Mouse (Mus musculus): Measurements from ENCODE around the gene Mms22l. TPM values are rescaled to one million over a fixed set of nuclear protein-coding genes. Genes with fewer than 3 reads are reported as not detected.
"Not testable (repeated sequence)": the region's sequence is repeated elsewhere in the genome, so short reads cannot be mapped to it uniquely, and the experiment has no call there.

The Mms22l gene
- total and polyA plus RNA-seq, 3 experiments = 0.35 to 0.65 (median 0.45) TPM

DNA sequence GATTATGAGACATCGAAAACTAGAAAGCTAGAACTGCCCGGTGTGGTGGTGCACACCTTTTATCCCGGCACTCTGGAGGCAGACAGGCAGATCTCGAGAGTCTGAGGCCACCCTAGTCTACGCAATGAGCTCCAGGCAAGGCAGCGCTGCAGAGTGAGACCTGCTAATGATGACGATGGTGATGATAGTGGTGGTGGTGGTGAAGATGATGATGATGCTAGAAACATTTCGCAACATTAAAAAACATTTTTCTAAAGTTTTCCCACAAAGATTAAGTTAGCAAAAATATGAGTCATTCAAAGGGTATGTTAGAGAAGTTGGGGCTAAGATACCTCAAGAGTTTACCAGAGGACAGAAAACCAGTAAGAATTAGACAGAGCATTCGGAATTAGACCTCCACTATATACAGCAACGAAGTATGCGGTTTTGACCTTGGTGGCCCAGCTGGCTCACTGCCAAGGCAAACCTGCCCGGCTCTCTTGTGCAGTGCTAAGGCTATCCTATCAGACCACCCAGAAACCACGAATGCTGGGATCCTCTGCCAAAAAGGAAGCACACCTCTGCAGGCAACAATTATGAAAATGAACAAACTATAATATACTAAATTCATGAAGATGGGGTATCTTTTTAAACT, 129.8 kb downstream of the Mms22l start:
- TF ChIP-seq CTCF (IDR thresholded peaks at IDR 0.05) = no peak
- no peak for TF ChIP-seq POLR2A (IDR thresholded peaks at IDR 0.05; ENCODE audit: insufficient read depth, low read depth, low read length)
- no peak for TF ChIP-seq EP300 (IDR thresholded peaks at IDR 0.05; ENCODE audit: insufficient read depth, low read depth, low read length)
- no peak for DNase-seq
- intact Hi-C loops (cut with DNase I) = no loop called here
- Histone ChIP-seq H3K27me3 (ENCODE audit: control insufficient read depth, insufficient read depth, low read length) (no peaks in the 10 kb centered on the region), H3K4me3 (no peak overlapping the region), H3K9ac (ENCODE audit: low read depth, low read length) (no peak overlapping the region), H3K79me2 (replicated peaks; ENCODE audit: control insufficient read depth, insufficient read depth, low read length) (no peaks in the 10 kb centered on the region), H3K4me1 (ENCODE audit: control insufficient read depth, insufficient read depth, low read length) (no peaks in the 10 kb centered on the region), H3K27ac (no peak overlapping the region), H3K36me3 (ENCODE audit: control insufficient read depth, insufficient read depth, low read length) (no peaks in the 10 kb centered on the region)
- 62% methylated on average over 13 of the region's 13 CpGs for WGBS

DNA sequence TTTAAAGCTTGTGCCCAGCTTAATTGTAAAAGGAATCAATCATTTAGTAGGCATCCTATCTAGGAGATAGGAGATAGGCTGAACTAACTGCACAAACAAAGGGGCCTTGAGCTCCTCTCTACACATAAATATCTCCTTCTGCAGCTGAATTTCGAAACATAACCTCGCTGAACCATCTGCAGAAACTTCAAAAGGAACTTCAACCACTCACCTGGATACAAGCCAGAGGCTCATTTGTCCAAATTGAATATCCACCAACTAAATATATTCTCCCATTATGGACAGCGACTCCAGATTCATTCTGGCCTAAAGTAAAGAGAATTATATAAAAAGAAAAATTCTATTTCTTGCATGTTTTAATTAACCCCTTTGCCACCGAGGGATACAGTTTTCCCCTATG, 130.4 kb downstream of the Mms22l start:
- Histone ChIP-seq H3K36me3 (ENCODE audit: control insufficient read depth, insufficient read depth, low read length) (no peaks in the 10 kb centered on the region), H3K4me3 (no peak overlapping the region), H3K27me3 (ENCODE audit: control insufficient read depth, insufficient read depth, low read length) (no peaks in the 10 kb centered on the region), H3K9ac (ENCODE audit: low read depth, low read length) (no peak overlapping the region), H3K4me1 (ENCODE audit: control insufficient read depth, insufficient read depth, low read length) (no peaks in the 10 kb centered on the region), H3K27ac (no peak overlapping the region), H3K79me2 (replicated peaks; ENCODE audit: control insufficient read depth, insufficient read depth, low read length) (no peaks in the 10 kb centered on the region)
- no peak for DNase-seq
- whole genome bisulfite sequencing = 62% methylated on average over 4 of the region's 4 CpGs
- TF ChIP-seq EP300 (IDR thresholded peaks at IDR 0.05; ENCODE audit: insufficient read depth, low read depth, low read length) = no peak
- TF ChIP-seq POLR2A (IDR thresholded peaks at IDR 0.05; ENCODE audit: insufficient read depth, low read depth, low read length) = no peak
- no peak for TF ChIP-seq CTCF (IDR thresholded peaks at IDR 0.05)
- intact Hi-C loops (cut with DNase I) = no loop called here

DNA sequence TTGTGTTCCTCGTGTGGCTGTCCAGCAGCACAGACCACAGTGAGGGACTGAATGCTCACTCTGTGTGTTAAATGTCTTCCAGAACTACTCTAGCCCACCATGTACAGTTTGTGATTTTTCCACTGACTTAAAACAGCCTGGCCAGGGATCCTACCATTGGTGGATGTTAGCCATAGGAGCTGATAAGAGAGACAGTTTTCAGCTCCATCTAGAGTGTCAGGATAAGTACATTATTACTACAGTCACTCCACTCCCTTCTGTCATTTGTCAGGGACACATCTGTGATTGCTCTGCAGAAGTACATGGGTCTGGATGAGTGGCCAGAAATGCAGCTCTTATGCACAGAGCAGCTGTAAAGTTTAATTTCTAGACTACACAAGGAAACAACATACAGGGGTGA, 131.6 kb downstream of the Mms22l start:
- no peak for DNase-seq

DNA sequence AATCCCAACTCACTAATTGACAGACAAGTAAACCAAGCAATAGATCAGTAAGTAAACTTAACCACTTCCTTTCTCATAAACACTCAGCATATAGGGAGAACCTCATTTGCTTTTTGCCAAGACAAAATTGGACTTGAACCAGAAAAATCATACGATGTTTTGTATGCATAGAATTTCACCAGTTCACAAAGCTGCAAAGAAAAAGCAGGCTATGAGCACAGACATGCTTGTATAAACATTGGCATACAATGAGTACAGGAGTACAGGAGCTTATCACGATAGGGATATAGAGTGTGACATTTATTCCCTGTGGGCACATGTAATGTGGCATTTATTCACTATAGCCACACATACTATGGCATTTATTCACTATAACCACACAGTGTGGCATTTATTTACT, 134.2 kb downstream of the Mms22l start:
- intact Hi-C loops (cut with DNase I) = no loop called here
- no peak overlapping the region for H3K9ac ChIP-seq (ENCODE audit: low read depth, low read length)
- H3K36me3 ChIP-seq (ENCODE audit: control insufficient read depth, insufficient read depth, low read length) = no peaks in the 10 kb centered on the region
- DNase-seq = no peak
- no peaks in the 10 kb centered on the region for H3K4me1 ChIP-seq (ENCODE audit: control insufficient read depth, insufficient read depth, low read length)
- H3K27me3 ChIP-seq (ENCODE audit: control insufficient read depth, insufficient read depth, low read length) = no peaks in the 10 kb centered on the region
- no peaks in the 10 kb centered on the region for H3K79me2 ChIP-seq (replicated peaks; ENCODE audit: control insufficient read depth, insufficient read depth, low read length)
- H3K4me3 ChIP-seq = no peak overlapping the region
- no peak overlapping the region for H3K27ac ChIP-seq
- TF ChIP-seq EP300 (IDR thresholded peaks at IDR 0.05; ENCODE audit: insufficient read depth, low read depth, low read length) = no peak
- TF ChIP-seq CTCF (IDR thresholded peaks at IDR 0.05) = no peak
- TF ChIP-seq POLR2A (IDR thresholded peaks at IDR 0.05; ENCODE audit: insufficient read depth, low read depth, low read length) = no peak
- 50% methylated on average over 2 of the region's 2 CpGs for WGBS

More for the DNA sequence above, 131.6 kb downstream of the Mms22l start:
- Histone ChIP-seq H3K4me3 (no peak overlapping the region), H3K36me3 (ENCODE audit: control insufficient read depth, insufficient read depth, low read length) (no peaks in the 10 kb centered on the region), H3K4me1 (ENCODE audit: control insufficient read depth, insufficient read depth, low read length) (no peaks in the 10 kb centered on the region), H3K9ac (ENCODE audit: low read depth, low read length) (no peak overlapping the region), H3K79me2 (replicated peaks; ENCODE audit: control insufficient read depth, insufficient read depth, low read length) (no peaks in the 10 kb centered on the region), H3K27me3 (ENCODE audit: control insufficient read depth, insufficient read depth, low read length) (no peaks in the 10 kb centered on the region), H3K27ac (no peak overlapping the region)
- WGBS = 27% methylated on average over 1 of the region's 1 CpGs
- intact Hi-C loops (cut with DNase I) = no loop called here
- TF ChIP-seq CTCF (IDR thresholded peaks at IDR 0.05) (no peak), POLR2A (IDR thresholded peaks at IDR 0.05; ENCODE audit: insufficient read depth, low read depth, low read length) (no peak), EP300 (IDR thresholded peaks at IDR 0.05; ENCODE audit: insufficient read depth, low read depth, low read length) (no peak)

DNA sequence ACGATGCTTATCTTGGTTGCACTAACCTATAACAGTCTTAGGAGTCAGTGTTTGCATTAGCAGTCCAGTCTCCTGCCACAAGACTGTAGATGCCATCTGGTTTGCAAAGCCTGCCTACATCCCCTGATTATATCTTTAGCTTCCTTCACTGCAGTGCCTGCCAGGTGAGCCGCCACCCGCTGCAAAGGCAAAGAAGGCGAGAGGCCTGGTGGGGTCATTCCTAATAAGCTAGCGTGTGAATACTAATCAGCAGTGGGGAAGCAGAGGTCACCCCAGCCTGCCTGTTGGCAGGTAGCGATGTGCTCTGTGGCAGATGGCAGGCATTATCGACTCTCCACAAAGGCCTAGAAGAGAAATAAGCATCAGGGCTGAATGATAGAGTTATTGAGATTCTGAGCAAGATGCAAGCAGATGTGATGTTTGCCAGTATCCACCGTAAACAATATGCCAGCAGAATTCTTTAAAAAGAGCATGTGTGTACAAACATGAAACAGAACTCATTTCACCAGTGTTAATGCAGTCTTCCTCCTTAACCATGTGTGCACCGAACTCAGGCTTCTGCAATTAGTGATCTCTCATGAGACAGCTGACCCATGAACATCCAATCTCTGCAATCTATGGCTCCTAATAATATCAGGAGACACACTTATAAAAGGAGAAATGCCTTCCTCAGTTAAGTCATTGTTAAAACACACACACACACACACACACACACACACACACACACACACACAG, 135.1 kb downstream of the Mms22l start:
- intact Hi-C loops (cut with DNase I) = no loop called here
- Histone ChIP-seq H3K27ac (no peak overlapping the region), H3K4me1 (ENCODE audit: control insufficient read depth, insufficient read depth, low read length) (no peaks in the 10 kb centered on the region), H3K9ac (ENCODE audit: low read depth, low read length) (no peak overlapping the region), H3K36me3 (ENCODE audit: control insufficient read depth, insufficient read depth, low read length) (no peaks in the 10 kb centered on the region), H3K27me3 (ENCODE audit: control insufficient read depth, insufficient read depth, low read length) (no peaks in the 10 kb centered on the region), H3K79me2 (replicated peaks; ENCODE audit: control insufficient read depth, insufficient read depth, low read length) (no peaks in the 10 kb centered on the region), H3K4me3 (no peak overlapping the region)
- DNase-seq = no peak
- WGBS = 73% methylated on average over 9 of the region's 9 CpGs
- TF ChIP-seq POLR2A (IDR thresholded peaks at IDR 0.05; ENCODE audit: insufficient read depth, low read depth, low read length) = no peak
- no peak for TF ChIP-seq CTCF (IDR thresholded peaks at IDR 0.05)

DNA sequence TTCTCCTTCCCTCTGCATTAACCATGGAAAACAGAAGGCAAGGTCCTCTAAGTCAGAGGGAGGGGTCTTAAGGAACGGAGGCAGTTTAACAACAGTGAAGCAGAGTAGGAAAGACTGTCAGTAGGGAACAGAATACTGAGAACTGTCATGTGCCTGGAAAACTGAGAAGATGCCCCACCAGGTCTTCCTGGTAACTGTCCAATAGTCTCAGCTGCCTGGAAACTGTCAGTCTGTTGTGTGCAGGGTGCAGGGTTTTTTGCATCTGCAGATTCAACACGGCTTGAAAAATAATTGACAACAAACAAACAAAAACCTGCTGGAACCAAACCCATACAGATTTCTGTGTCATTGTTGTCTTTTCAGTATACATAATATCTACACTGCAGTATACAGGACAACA, 146.1 kb downstream of the Mms22l start:
- TF ChIP-seq EP300 (IDR thresholded peaks at IDR 0.05; ENCODE audit: insufficient read depth, low read depth, low read length) (no peak), CTCF (IDR thresholded peaks at IDR 0.05) (no peak), POLR2A (IDR thresholded peaks at IDR 0.05; ENCODE audit: insufficient read depth, low read depth, low read length) (no peak)
- H3K79me2 ChIP-seq (replicated peaks; ENCODE audit: control insufficient read depth, insufficient read depth, low read length) = no peaks in the 10 kb centered on the region
- H3K36me3 ChIP-seq (ENCODE audit: control insufficient read depth, insufficient read depth, low read length) = no peaks in the 10 kb centered on the region
- intact Hi-C loops (cut with DNase I) = no loop called here
- no peaks in the 10 kb centered on the region for H3K27me3 ChIP-seq (ENCODE audit: control insufficient read depth, insufficient read depth, low read length)
- no peak for DNase-seq
- H3K27ac ChIP-seq = no peak overlapping the region
- H3K9ac ChIP-seq (ENCODE audit: low read depth, low read length) = no peak overlapping the region
- 82% methylated on average over 2 of the region's 2 CpGs for WGBS
- no peak overlapping the region for H3K4me3 ChIP-seq
- H3K4me1 ChIP-seq (ENCODE audit: control insufficient read depth, insufficient read depth, low read length) = no peaks in the 10 kb centered on the region

DNA sequence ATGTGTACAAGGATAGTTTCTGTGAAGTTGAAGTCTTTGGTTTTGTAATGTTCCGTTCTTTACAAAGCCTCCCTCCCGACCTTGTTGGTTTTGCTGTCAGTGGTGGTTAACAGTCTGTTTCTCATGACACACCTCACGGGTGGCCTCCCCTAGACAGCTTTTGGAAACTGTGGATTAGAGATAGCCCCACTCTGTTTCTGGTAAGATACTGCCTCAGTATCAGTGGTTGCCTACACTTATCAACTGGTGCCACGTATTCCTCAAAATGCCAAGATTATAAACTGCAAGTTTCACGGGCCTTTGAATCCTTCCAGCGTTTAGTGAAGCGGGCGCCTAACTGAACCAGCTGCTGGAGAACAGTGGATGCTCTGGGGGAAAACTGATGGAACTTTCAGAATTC, 148.5 kb downstream of the Mms22l start:
- H3K4me1 ChIP-seq (ENCODE audit: control insufficient read depth, insufficient read depth, low read length); H3K79me2 ChIP-seq (replicated peaks; ENCODE audit: control insufficient read depth, insufficient read depth, low read length); DNase-seq; H3K4me3 ChIP-seq; H3K27ac ChIP-seq; H3K27me3 ChIP-seq (ENCODE audit: control insufficient read depth, insufficient read depth, low read length); H3K36me3 ChIP-seq (ENCODE audit: control insufficient read depth, insufficient read depth, low read length); intact Hi-C loops (cut with DNase I); H3K9ac ChIP-seq (ENCODE audit: low read depth, low read length): not testable (repeated sequence)
- WGBS = 74% methylated on average over 7 of the region's 8 CpGs

Measured in heart, adult 2 months (tissue).